Mouse (Mus musculus) liver, adult 2 months (tissue): ENCODE measurements around the gene Prkcsh. TPM values are rescaled to one million over a fixed set of nuclear protein-coding genes. Genes with fewer than 3 reads are reported as not detected.

Experiments
- DNase-seq: peaks from one replicate; pipeline ENCODE4 v3.0.0-alpha.2; 2011; ENCODE audit warnings: low read depth, low spot score; ENCODE audit errors: extremely low read depth
- H3K27ac ChIP-seq: fragments of 200-500 bp; replicated peaks from 2 replicates; pipeline ENCODE4 v1.5.1; 2012; ENCODE audit warnings: low read depth, mild to moderate bottlenecking, control low read depth, inconsistent platforms, low read length; ENCODE audit not compliant: insufficient read depth
- H3K27me3 ChIP-seq: fragments of 200-500 bp; 2 replicates; pipeline ENCODE4 v1.6.1; 2012; ENCODE audit warnings: mild to moderate bottlenecking, moderate library complexity, low read length, inconsistent platforms; ENCODE audit not compliant: control insufficient read depth, insufficient read depth
- H3K36me3 ChIP-seq: fragments of 200-500 bp; 2 replicates; pipeline ENCODE4 v1.6.1; 2012; ENCODE audit warnings: low read length, inconsistent platforms; ENCODE audit not compliant: control insufficient read depth, insufficient read depth
- H3K4me1 ChIP-seq: fragments of 200-500 bp; 2 replicates; pipeline ENCODE4 v1.6.1; 2011; ENCODE audit warnings: low read length; ENCODE audit not compliant: control insufficient read depth, insufficient read depth
- H3K4me3 ChIP-seq: fragments of 200-500 bp; 2 replicates; pipeline ENCODE4 v1.5.1; 2011; ENCODE audit warnings: low read depth, mild to moderate bottlenecking, control low read depth, low read length, moderate library complexity; ENCODE audit not compliant: insufficient read depth
- H3K79me2 ChIP-seq: fragments of 200-500 bp; 2 replicates; pipeline ENCODE4 v1.6.1; 2012; ENCODE audit warnings: inconsistent platforms, mild to moderate bottlenecking, low read length, moderate library complexity; ENCODE audit not compliant: control insufficient read depth, insufficient read depth
- H3K9ac ChIP-seq: fragments of 200-500 bp; 2 replicates; pipeline ENCODE4 v1.6.1; 2012; ENCODE audit warnings: low read depth, mild to moderate bottlenecking, control low read depth, inconsistent platforms, low read length
- CTCF ChIP-seq: fragments of 200-500 bp; IDR thresholded peaks from 2 replicates; pipeline ENCODE4 v1.5.1; 2011; ENCODE audit warnings: low read depth, low read length, control low read depth
- POLR2A ChIP-seq: fragments of 200-500 bp; IDR thresholded peaks from 2 replicates; pipeline ENCODE4 v1.6.1; 2011; ENCODE audit warnings: low read length, control low read depth; ENCODE audit not compliant: insufficient read depth; ENCODE audit errors: extremely low read depth
- WGBS: fragments of 180-500 bp; shearing (Covaris S2); methylation state at CpG from one replicate; pipeline ENCODE4 v1.1.7; 2018; 5-methylcytosine and 5-hydroxymethylcytosine counted together
- polyA plus RNA-seq: library from polyadenylated mRNA; depleted of rRNA; stranded (reverse); fragments of >200 nt; gene quantifications from 2 replicates; pipeline ENCODE4 v1.2.3, GENCODE M21; 2012
- total RNA-seq: library from RNA; depleted of rRNA; stranded (reverse); fragments of >200 nt; gene quantifications from 2 replicates; pipeline ENCODE4 v1.2.3, GENCODE M21; 2014

Gene Prkcsh
- total and polyA plus RNA-seq, 2 experiments = 60.0 to 99.3 TPM

GRCm38 (mm10) chr9:21989230-21990110 lies 13.1 kb upstream of the Prkcsh start, which contains the start of gene Rgl3:
Rgl3 (minus strand) TSS chr9:21989446.
- H3K36me3 ChIP-seq = 0 out of 2 replicates have a peak, but pooled peaks cover 2% of the 10 kb centered on the region
- H3K4me3 ChIP-seq = peak within 1 kb of the TSS; percentile 77
- H3K4me1 ChIP-seq = peaks cover 24% of the 10 kb centered on the region
- under 1% methylated on average over 42 of the region's 42 CpGs for WGBS
- H3K27me3 ChIP-seq = no peaks in the 10 kb centered on the region
- peaks cover 5% of the 10 kb centered on the region; the same call in 1 of the 2 replicates for H3K79me2 ChIP-seq
- DNase-seq = peak; percentile 67
- TF ChIP-seq CTCF = no peak
- peak; percentile 80 for TF ChIP-seq POLR2A
- H3K9ac ChIP-seq = peak within 1 kb of the TSS; percentile 87
- H3K27ac ChIP-seq = peak within 1 kb of the TSS; percentile 96

GRCm38 (mm10) chr9:21992227-21992626 lies 10.4 kb upstream of the Prkcsh start:
- no peak for TF ChIP-seq POLR2A
- TF ChIP-seq CTCF = no peak
- H3K27me3 ChIP-seq = no peaks in the 10 kb centered on the region
- H3K27ac ChIP-seq = peak overlapping the region; percentile 78
- WGBS = 18% methylated on average over 4 of the region's 4 CpGs
- H3K36me3 ChIP-seq = no peaks in the 10 kb centered on the region
- H3K9ac ChIP-seq = no peak overlapping the region
- peaks cover 5% of the 10 kb centered on the region; the same call in 1 of the 2 replicates for H3K79me2 ChIP-seq
- H3K4me3 ChIP-seq = no peak overlapping the region
- DNase-seq = peak; percentile 97
- peaks cover 24% of the 10 kb centered on the region for H3K4me1 ChIP-seq

- Histone ChIP-seq H3K79me2 (no peaks in the 10 kb centered on the region), H3K9ac (no peak overlapping the region), H3K36me3 (no peaks in the 10 kb centered on the region), H3K4me1 (peaks cover 11% of the 10 kb centered on the region), H3K27me3 (no peaks in the 10 kb centered on the region), H3K4me3 (no peak overlapping the region), H3K27ac (no peak overlapping the region)
- no peak for DNase-seq
- WGBS = 74% methylated on average over 3 of the region's 3 CpGs
- TF ChIP-seq POLR2A (no peak), CTCF (no peak)
These were observed 6.3 kb upstream of the Prkcsh start for GRCm38 (mm10) chr9:21996178-21996867.

GRCm38 (mm10) chr9:22000296-22000695 lies 2.3 kb upstream of the Prkcsh start:
- Histone ChIP-seq H3K9ac (no peak overlapping the region), H3K27me3 (no peaks in the 10 kb centered on the region), H3K36me3 (no peaks in the 10 kb centered on the region), H3K4me1 (peaks cover 4% of the 10 kb centered on the region; the same call in 1 of the 2 replicates), H3K4me3 (no peak overlapping the region), H3K79me2 (0 out of 2 replicates have a peak, but pooled peaks cover 3% of the 10 kb centered on the region), H3K27ac (no peak overlapping the region)
- WGBS = 84% methylated on average over 6 of the region's 6 CpGs
- no peak for TF ChIP-seq CTCF
- no peak for DNase-seq

- Histone ChIP-seq H3K4me1 (peaks cover 4% of the 10 kb centered on the region; the same call in 1 of the 2 replicates), H3K27me3 (no peaks in the 10 kb centered on the region), H3K9ac (no peak overlapping the region), H3K79me2 (0 out of 2 replicates have a peak, but pooled peaks cover 3% of the 10 kb centered on the region), H3K36me3 (no peaks in the 10 kb centered on the region; the same call in 1 of the 2 replicates), H3K4me3 (no peak overlapping the region), H3K27ac (no peak overlapping the region)
- TF ChIP-seq POLR2A (no peak), CTCF (no peak)
- DNase-seq = no peak
- WGBS = 90% methylated on average over 4 of the region's 4 CpGs
These were observed 973 bp upstream of the Prkcsh start for GRCm38 (mm10) chr9:22001633-22002032.
